Mouse (Mus musculus) right cerebral cortex, postnatal 4 days (tissue): ENCODE measurements at regions not wholly inside any gene's neighbourhood (a gene's known extent, or its start where the extent isn't known, plus 50 kb on each side); places are given as distances from the start of the nearest gene placed in this dataset.

Source experiments
- DNase-seq: peaks from one replicate; pipeline ENCODE4 v3.0.0-alpha.2; 2022

DNA sequence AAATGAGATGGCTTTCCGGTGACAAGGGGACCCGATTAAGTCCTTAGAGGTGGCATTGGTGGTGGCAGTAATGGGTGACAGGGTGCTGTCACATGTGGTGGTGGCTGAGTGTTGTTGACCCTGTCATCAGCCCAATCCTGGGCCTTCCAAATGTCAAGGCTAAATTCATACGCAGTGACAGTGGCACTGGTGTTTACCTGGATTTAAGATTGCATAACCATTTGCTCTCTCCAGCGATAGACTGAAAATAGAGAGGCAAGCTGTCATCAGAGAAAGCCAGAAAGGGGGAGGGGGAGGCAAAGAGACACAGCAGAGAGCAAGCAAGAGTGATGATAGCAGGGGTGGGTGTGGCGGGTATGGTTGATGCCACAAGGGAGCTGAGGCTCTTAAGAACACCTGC, 215.1 kb downstream of the Suds3 start:
- no peak for DNase-seq

DNA sequence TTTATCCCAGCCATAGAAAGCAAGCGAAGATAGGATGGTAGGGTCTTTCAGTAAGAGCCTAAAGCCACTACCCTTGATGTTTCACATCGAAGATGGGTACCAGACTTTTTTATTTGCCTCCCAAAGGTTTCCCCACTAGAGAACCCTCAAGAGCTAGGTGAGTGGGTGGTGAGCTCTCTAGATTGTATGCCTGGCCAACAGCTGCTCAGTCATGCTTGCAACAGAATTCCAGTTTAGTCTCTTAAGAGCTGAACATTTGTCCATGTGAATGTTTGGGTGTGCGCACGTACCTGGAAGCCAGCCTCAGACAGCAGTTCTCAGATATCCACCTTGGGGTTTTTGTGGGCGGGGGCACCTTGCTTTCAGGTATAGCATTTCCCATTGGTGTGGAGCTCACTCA, 218.5 kb downstream of the Suds3 start:
- no peak for DNase-seq

DNA sequence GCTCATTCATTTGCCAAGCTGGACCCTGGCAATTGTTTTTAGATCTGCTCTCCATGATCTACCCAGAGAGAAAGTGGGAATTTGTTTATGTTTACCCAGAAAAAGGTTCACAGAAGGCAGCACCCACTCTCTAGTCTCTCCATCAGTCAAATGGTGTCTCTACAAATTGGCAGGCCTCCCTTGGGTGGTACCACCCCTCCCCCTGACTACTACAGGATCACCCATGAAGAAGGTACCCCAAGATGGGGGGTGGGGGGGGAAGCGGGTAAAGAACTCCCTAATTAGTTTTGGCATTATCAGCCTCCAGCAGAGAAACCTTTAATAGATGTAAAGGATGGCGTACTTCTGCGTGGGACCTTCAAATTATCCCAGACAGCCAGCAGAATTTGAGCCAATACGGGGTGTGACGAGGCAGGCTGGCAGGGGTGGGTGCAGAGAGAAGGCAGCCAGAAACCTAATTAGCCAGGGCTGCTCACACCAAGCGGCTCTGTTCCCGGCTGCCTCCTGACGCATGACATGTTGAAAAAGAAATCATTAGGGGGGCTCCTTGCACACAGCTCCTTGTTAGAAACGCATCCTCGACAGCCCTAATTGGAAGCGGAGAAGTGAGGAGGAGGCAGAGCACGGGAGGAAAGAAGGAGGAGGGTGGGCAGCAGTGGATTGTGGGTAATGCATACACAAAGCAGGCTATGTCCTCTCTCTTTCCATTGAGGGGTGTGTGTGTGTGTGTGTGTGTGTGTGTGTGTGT, 220.7 kb downstream of the Suds3 start:
- DNase-seq, result peak; percentile 68

DNA sequence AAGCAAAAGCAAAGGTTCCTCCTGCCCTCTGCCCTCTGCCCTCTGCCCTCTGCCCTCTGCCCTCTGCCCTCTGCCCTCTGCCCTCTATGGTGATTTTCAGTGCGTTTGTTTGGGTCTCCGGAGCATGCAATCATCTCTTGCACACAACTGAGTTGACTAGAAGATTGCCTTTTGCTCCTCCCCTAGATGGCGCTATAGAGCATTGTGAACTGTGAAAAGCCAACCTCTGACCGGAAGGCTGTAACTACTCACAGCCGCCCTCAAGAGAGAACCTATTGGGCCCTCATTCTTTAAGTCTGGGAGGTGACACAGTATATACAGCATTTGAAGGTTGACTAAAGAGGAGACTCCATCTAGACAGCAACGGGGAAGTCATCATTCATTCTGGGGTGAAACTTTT, 221.3 kb downstream of the Suds3 start:
- DNase-seq, result no peak

DNA sequence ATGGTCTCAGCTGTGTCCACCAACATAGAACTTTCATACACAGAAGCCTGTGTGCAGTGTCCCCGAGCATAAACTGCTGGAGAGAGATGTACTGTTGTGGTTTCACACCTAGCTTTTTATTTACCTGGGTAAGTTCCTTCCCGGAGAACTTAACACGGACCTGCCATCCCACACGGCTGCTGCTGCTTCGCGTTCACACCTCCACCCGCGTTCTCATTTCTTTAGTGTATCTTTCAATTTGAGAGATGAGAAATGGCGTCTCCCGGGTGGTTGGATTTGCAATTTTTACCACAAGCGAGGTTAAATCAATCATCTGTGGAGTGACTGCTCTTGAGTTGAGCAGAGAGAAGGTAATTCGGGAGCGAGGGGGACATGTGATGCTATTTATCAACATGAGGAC, 223.0 kb downstream of the Suds3 start:
- no peak for DNase-seq

DNA sequence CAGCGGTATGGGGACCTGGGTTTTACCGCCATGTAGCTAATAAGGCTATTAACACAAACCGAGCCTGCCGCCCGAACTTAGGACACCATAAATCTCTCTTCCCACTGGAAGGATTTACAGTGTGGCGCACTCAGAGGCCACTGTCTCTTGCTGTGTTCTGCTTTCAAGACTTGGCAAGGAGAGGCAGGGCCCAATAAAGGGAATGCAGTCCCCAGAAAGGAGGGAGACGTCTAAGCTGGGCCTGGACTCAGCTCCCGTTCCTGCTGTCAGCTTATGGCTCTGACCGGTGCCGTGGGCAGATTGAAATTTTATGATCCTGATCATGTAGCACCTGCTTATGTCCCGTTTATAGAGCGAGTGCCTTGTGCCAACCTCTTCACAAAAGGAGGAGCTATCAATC, 226.7 kb downstream of the Suds3 start:
- DNase-seq, result no peak

DNA sequence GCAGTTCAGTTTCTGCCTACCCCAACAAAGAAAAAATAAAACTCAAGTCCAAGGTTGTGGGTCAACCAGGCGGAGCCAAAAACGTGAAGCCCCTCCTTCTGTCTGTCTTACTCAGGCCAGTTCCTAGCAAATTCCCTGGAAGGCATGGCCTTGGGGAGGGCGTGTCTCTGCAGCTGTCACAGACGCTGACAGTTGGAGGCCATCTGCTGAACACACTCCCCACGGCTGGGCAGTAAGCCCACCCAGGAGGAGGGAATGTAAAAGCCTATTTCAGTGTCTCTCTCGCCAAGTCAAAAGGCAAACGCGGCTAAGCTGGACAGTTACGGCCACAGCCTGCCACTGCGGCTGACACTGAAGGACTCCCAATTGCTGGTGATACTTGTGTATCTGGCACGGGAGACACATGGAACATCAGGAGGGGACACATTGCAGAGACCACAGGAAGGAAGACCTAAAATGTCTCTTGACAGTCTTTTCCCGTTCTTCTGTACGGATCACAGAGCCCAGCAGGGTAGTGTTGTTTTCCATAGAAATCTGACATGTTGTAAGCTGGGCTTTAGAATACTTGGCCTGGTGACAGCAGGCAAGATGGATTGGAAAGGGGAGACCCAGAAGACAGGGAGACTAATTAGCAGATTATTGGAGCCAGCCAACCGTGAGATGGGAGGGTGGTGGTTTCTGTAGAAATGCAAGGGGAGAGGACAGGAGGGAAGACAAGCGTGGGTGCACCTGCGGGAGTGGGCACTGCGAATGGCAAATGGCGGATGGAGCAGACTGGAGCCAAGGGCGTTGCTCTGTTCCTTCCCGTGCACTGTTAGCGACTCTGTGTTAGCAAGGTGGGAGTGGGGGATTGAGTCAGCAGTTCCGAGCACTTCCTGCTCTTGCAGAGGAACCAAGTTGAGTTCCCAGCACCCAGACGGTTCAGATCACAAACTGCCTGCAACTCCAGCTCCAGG, 229.5 kb downstream of the Suds3 start:
- peak; percentile 51 for DNase-seq

DNA sequence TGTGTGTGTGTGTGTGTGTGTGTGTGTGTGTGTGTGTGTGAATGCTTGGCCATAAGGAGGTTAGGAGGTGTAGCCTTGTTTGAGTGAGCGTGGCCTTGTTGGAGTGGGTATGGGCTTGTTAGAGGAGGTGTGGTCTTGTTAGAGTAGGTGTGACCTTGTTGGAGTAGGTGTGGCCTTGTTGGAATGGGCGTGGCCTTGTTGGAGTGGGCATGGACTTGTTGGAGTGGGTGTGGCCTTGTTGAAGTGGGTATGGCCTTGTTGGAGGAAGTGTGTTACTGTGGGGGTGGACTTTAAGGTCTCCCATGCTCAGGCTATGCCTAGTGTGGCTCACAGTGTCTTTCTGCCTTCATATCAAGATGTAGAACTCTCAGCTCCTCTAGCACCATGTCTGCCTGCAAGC, 236.2 kb downstream of the Suds3 start:
- no peak for DNase-seq

DNA sequence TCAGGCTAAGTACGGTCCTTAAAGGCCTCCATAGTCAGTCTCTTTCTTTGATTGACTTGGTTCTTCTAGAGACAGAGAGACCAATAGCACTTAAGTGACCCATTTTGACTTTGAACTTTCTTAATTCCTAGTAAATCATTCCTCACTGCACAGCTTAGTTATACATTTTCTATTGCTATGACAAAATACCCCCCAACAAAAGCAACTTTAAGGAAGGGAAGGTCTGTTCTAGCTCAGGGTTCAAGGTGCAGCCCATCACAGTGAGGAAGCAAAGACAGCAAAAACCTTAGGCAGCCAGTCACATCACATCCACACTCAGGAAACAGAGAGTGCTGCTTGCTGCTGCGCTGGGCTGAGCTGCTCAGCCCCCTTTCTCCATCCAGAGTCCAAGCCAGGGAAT, 241.0 kb downstream of the Suds3 start:
- DNase-seq, result no peak

DNA sequence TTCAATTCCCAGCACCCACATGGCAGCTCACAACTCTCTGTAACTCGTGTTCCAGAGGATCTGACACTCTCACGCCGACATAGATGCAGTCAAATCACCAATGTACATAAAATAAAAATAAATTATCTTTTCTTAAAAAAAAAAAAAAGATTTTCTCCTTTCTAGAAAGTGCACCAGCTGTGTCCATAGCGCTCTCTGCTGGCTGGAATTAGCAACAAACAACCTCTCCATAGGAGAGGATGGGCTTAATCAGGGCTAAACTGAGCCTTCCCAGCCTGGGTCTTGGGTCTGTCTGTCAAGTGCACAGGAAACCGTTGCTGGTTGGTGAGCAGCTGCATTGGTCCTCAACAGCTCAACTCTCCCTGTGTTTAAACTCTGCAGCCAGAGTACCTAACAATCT, 247.8 kb downstream of the Suds3 start:
- peak; percentile 51 for DNase-seq

DNA sequence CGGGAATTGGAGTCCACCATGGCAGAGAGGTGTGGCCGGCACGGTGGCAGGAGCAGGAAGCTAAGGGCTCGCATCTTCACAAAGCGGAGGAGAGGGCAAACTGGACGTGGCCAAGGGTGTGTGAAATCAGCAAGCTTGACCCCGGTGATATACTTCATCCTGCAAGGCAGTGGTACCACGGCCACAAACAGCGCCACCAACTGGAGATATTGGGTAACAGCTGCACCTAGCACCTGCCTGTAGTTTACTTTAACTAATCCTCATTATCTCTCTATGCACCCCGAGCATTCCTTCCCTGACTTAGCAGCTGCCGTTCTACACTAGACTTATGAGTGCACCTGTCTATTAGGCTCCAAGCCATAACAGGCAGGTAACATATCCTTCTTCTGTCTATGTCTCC, 251.6 kb downstream of the Suds3 start:
- no peak for DNase-seq

DNA sequence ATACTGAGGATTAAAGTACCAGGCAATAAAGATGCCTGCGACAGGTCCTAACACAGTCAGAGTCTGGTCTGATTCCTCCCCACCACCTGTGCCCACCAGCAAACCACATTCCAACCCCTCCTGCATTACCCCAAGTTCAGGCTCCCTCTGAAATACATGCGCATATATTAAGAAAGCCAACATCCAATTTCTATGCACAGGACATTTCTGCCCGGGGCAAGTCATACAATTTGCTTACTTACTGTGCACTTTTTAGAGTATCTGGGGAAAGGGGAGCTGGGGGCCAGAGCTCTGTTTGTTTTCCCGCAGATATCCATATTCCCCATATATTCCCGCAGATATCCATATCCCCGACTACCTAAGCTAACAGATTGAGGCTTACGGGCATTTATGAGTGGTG, 261.1 kb upstream of the Srrm4 start:
- DNase-seq, result no peak

DNA sequence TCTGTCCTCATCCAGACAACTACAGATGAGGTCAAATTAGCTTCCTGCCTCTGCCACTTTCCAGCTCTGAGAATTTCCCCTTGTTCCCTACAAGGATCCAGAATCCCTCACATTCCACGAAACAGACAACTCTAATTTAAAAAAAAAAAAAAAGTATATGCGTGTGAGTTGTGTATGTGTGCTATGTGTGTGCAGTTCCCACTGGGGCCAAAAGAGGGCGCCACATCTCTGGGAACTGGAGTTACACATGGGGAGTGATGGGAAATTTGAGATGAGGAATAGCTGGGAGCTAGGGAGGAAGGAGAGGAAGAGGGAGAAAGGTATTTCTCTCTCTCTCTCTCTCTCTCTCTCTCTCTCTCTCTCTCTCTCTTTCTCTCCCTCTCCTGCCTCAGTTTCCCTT, 240.3 kb upstream of the Srrm4 start:
- no peak for DNase-seq

DNA sequence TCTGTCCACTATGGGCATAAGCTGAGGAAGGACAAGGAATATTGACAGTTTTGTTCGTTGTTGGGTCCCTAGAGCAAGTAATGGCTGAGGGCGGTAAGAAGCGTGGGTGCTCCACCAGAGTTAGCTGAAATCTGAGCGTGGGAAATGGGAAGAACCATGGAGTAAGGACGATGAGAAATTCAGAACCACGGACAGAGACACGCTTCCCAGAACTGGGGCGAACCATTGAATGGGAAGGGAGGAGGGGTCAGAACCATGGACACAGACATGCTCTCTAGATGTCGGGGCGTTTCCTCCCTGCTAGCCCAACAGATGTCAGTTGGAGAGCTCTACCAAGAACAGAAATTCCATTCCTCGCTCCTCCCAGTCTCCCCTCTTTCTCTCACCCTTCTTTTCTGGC, 238.2 kb upstream of the Srrm4 start:
- DNase-seq, result no peak

DNA sequence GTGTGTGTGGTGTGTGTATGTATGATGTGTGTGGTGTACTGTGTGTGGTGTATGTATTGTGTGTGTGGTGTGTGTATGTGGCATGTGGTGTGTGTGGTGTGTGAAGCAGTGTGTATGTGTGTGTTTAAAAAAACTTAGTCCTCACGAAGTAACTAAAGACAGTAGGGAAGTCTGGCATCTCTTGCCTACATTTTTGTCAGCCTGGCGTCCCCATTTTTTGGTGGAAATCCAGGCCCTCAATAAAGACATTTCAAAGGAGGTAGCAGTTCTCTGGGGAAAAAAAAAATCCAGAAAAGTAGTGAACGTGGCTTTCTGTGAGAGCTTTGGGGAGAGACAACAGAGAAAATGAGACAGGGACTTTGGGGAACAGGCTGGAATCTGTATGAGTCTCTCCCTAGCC, 231.6 kb upstream of the Srrm4 start:
- no peak for DNase-seq

DNA sequence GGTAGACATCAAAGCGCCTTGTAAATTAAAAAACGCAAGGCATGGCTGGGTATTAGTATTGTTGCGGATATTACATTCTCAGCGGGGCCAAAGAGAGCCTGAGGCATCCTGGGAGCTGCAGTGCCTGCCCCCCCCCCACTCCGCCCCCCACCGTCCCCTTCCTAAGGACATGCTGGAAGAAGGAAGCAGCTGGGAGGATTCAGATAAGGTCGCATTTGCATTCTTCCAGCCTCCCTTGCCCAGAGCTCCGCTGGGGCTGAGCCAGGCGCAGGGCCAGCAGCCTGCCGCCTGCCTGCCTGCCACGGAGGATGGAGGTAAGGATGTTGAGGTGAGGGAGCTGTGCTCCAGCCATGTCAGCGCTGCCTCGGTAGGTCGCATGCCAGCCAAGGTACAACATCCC, 230.5 kb upstream of the Srrm4 start:
- no peak for DNase-seq

DNA sequence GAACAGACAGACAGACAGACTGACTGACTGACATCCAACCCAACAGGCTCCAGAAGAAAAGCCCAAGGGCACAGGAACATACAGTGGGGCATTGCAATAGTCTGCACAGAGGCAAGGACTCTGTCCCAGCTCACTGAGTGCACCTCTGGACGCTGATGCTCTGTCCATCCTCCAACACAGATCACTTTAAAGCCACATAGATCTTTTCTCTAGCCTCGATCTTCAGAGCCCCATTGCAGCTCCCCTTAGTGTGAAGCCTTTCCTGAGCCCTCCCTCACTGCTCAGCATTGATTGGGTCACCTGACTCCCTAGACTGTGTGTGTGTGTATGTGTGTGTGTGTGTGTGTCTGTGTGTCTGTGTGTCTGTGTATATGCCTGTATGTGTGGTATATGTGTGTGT, 218.2 kb upstream of the Srrm4 start:
- no peak for DNase-seq

DNA sequence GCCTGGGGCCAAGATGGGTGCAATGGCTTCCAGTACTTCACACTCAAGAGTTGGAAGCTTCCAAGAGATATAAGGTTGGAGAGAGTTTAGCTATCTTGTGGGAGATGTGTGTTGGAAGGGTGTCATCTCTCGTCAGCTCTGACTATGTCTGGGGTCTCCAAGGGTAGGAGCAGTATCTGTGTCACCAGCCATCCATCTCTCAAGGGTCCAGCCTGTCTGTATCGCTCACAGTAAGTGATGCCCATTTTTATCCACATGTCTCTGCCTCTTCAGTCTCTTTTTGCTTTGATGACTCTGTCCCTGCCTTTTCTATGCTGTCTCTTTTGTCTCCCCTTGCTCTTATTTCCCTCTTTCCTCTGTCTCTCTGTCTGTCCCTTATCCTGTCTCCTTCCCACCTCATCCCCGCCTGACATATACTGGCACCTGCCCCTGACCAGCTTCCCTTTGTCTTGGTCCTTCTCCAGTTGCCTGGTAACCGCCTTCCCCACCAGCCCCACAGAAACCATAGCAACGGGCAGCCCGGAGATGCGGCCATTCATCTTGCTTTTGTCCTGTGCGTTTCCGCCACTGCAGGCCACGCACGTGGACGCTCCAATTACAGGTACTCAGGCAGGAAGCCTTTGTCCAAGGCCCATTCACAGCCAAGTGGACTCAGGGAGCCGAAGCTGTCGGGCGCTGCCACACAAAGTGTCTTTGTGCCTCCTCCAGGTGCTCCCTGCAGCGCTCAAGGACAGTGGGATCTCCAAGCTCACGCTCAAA, 217.6 kb upstream of the Srrm4 start:
- peak; percentile 55 for DNase-seq

DNA sequence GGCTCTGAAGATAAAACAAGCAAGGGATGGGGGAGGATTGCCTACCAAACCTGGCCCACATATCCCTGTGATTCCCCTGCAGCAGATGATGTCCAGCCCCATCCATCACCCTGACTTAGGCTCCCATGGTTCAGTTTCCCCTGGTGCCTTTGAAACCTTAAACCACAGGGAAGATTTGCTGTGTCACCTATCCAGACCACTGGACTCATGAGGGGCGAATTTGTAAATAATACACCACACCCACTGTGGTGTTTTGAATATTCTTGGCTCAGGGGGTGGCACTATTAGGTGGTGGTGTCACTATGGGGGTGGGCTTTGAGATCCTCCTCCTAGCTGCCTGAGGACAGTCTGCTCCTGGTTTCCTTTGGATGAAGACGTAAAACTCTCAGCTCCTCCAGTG, 205.8 kb upstream of the Srrm4 start:
- DNase-seq, result no peak

DNA sequence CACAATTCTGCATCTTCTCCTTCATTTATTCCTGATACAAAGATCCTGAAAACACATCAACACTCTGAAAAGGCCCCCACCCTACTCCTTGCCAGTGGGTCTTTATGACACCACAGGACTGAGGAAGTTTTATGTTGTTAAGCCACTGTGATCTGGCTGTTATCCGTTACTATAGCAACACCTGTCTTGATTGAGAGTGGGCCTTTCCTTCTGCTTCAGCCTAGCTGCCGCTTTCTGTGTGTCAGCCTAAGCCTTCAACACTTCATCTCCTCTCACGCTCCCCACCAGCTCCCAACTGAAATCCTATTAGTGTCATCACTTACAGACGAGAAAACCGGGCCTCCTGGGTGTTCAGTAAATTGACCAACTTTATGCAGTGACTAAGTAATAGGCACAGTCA, 203.6 kb upstream of the Srrm4 start:
- DNase-seq, result no peak

DNA sequence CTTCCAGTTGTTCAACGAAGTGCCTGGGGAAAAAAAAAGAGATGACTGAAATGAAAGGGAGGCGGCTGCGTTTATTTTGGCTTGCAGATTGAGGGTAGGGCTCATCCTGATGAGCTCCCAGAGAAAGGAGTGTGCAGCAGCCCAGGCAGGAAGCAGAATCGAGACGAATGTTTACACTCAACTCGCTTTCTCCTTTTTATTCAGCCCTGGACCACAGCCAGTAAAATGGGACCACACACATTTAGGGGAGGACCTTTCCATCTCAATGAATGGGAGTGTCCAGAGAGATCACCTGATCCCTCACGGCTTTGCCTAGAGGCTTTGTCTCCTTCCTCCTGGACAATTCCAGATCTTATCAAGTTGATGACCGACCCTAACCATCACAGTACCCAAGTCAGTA, 198.8 kb upstream of the Srrm4 start:
- no peak for DNase-seq

DNA sequence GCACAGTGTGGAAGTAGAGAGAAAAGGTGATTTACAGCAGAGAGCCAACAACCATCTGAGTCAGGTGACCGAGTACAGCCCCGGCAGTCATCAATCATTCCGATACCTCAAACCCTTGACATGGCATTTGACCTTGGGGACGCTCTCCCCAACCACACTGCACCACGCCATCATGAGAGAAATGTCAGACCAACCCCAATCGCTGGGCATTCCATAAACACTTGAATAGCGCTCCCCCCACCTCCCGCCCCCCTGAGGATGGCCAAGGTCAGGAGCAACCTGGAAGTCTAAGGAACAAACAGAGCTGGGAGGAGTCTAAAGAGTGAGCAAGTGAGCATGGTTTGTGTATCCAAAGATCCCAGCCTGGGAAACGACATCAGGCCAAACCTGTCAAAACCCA, 198.2 kb upstream of the Srrm4 start:
- no peak for DNase-seq

DNA sequence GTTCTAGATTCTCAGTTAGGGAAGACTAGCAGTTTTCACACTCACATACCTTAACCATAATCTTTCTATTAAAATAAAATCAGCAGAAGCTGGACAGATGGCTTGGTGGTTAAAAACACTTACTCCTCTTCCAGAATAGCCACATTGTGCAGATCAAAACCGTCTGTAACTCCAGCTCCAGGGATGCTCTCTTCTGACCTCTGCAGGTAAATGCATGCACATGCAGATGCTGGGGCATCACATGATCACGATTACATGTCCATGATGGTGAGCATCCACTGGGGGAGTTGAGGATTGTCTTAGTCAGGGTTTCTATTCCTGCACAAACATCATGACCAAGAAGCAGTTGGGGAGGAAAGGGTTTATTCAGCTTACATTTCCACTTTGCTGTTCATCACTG, 184.8 kb upstream of the Srrm4 start:
- no peak for DNase-seq

DNA sequence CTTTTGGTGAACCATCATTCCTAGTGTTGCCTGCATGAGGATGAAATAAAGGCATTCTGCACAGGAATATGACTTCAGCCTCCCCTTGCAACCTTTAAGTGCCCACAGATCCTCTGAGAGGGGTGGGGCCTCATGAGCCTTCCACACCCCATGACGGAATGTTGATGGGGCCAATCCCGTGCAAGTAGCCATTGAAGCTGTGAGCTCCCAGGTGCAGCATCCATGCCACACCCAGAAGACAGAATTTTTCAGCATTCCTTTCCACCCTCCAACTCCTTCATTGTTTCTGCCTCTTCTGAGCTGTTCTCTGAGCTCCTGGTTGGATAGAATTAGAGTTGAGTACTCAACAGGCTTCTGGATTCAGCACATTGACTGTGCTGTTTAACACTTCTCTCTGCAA, 174.6 kb upstream of the Srrm4 start:
- no peak for DNase-seq
